In the genomic region with DNA sequence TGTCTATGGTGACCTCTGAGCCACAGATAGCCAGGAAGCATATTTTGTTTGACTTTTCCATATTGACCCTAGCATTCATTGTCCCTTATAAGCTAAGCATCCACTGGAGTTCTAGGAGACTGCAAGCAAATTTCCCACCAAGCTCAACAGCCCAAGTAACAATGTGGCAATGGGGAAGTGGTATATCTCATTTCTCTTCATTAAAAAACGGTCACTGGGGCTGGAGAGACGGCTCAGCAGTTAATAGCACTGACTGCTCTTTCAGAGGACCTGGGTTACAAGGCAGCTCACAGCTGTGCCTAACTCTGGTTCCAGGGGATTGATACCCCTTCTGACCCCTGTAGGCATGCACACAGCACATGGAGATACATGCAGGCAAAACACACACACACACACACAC, we compare ENCODE assay signal across 19 mouse cellular contexts. TPM values are rescaled to one million over a fixed set of nuclear protein-coding genes. Genes with fewer than 3 reads are reported as not detected.
DNase-seq lines count a peak whose midpoint lies in the region; ATAC-seq and TF ChIP-seq lines count a peak whose summit lies in the region.
"Had no signal": no experiment of that assay in that cellular context is flagged by ENCODE, and none has a peak within 500 bp of the region (broad histone marks: within the 10 kb centered on the region; RNA-seq: fewer than 3 reads in every experiment).

No protein-coding gene starts in this region.

- no peak for TF ChIP-seq EP300 in MEL (IDR thresholded peaks at IDR 0.05; ENCODE audit: low read depth in 1 of 2, low read length in 2 of 2)

- no peak overlapping the region for H3K9ac ChIP-seq in MEL (ENCODE audit: control insufficient read depth, low read depth, low read length, poor library complexity, severe bottlenecking)
- H3K9ac ChIP-seq: embryonic facial prominence, embryonic 13.5 days; forebrain, embryonic 12.5 days; hindbrain, embryonic 12.5 days had no signal

- TF ChIP-seq POLR2A in kidney, adult 2 months (IDR thresholded peaks at IDR 0.05; ENCODE audit: low read depth, low read length), result no peak
- no peak for TF ChIP-seq POLR2A in MEL (IDR thresholded peaks at IDR 0.05; ENCODE audit: control insufficient read depth in 1 of 2, insufficient read depth in 1 of 2, low read depth in 1 of 2, low read length in 2 of 2, poor library complexity in 1 of 2)

- TF ChIP-seq RAD21 in MEL (IDR thresholded peaks at IDR 0.05; ENCODE audit: low read depth, low read length), result no peak

- no peaks in the 10 kb centered on the region for H3K36me3 ChIP-seq in kidney, adult 2 months (ENCODE audit: control insufficient read depth, insufficient read depth, low read length)
- no peaks in the 10 kb centered on the region; a peak in 1 of 4 replicates for H3K36me3 ChIP-seq in MEL (ENCODE audit: control insufficient read depth in 1 of 2, insufficient read depth in 2 of 2, low read length in 2 of 2)
- H3K36me3 ChIP-seq: embryonic facial prominence, embryonic 13.5 days; forebrain, embryonic 12.5 days; hindbrain, embryonic 12.5 days had no signal

- H3K27ac ChIP-seq in kidney, adult 2 months (ENCODE audit: insufficient read depth, low read depth, low read length), result peak overlapping the region; percentile 5; the same call in 1 of the 2 replicates
- H3K27ac ChIP-seq in MEL (ENCODE audit: control insufficient read depth, low read depth, low read length), result no peak overlapping the region
- no peak overlapping the region for H3K27ac ChIP-seq in left cerebral cortex, adult 2 months
- H3K27ac ChIP-seq: embryonic facial prominence, embryonic 13.5 days; forebrain, embryonic 12.5 days; hindbrain, embryonic 12.5 days had no signal

- no peaks in the 10 kb centered on the region for H3K79me2 ChIP-seq in MEL (ENCODE audit: control insufficient read depth, insufficient read depth, low read length, poor library complexity)

- H3K9me3 ChIP-seq in MEL (replicated peaks; ENCODE audit: insufficient read depth, low read length), result no peaks in the 10 kb centered on the region
- H3K9me3 ChIP-seq: embryonic facial prominence, embryonic 13.5 days; forebrain, embryonic 12.5 days; hindbrain, embryonic 12.5 days had no signal

- intact Hi-C loops in left cerebral cortex, adult 2 months (cut with DNase I), result no loop called here

- no peak overlapping the region for H3K4me3 ChIP-seq in kidney, adult 2 months (ENCODE audit: insufficient read depth, low read depth, low read length)
- H3K4me3 ChIP-seq in MEL (ENCODE audit: control insufficient read depth in 1 of 2, insufficient read depth in 1 of 2, low read depth in 2 of 2, low read length in 2 of 2), result no peak overlapping the region
- H3K4me3 ChIP-seq in left cerebral cortex, adult 2 months, result no peak overlapping the region
- H3K4me3 ChIP-seq: embryonic facial prominence, embryonic 13.5 days; forebrain, embryonic 12.5 days; hindbrain, embryonic 12.5 days had no signal

- no peaks in the 10 kb centered on the region for H3K27me3 ChIP-seq in kidney, adult 2 months (replicated peaks; ENCODE audit: control insufficient read depth, insufficient read depth, low read length)
- H3K27me3 ChIP-seq in MEL (ENCODE audit: control insufficient read depth in 1 of 2, insufficient read depth in 2 of 2, low read length in 2 of 2), result no peaks in the 10 kb centered on the region
- H3K27me3 ChIP-seq: embryonic facial prominence, embryonic 13.5 days; forebrain, embryonic 12.5 days; hindbrain, embryonic 12.5 days had no signal

- ATAC-seq in granulocyte monocyte progenitor cell, adult 5-6 weeks (replicated peaks; ENCODE audit: poor library complexity, severe bottlenecking), result peak; percentile 68
- ATAC-seq: forebrain, embryonic 16.5 days had no signal

- H3K4me1 ChIP-seq in kidney, adult 2 months (ENCODE audit: control insufficient read depth, insufficient read depth, low read length), result peaks cover 44% of the 10 kb centered on the region
- H3K4me1 ChIP-seq in MEL (ENCODE audit: control insufficient read depth in 1 of 2, insufficient read depth in 2 of 2, low read length in 2 of 2), result no peaks in the 10 kb centered on the region
- H3K4me1 ChIP-seq: embryonic facial prominence, embryonic 13.5 days; hindbrain, embryonic 12.5 days had no signal

- 29% methylated on average over 2 of the region's 2 CpGs for WGBS in kidney, adult 2 months

- no peak for TF ChIP-seq CTCF in kidney, adult 2 months (conservative IDR thresholded peaks at IDR 0.05; ENCODE audit: insufficient read depth, insufficient read length, low read depth, low read length)
- no peak for TF ChIP-seq CTCF in MEL (IDR thresholded peaks at IDR 0.05 in 2 of 3, conservative IDR thresholded peaks at IDR 0.05 in 1 of 3; ENCODE audit: control insufficient read depth in 1 of 3, insufficient read depth in 1 of 3, low read depth in 2 of 3, low read length in 3 of 3, poor library complexity in 1 of 3, severe bottlenecking in 1 of 3)
- TF ChIP-seq CTCF in left cerebral cortex, adult 2 months (IDR thresholded peaks at IDR 0.05), result no peak

- DNase-seq in kidney, adult 2 months, result no peak
- no peak for DNase-seq in kidney, adult 8-10 months
- peak; percentile 18 for DNase-seq in MEL (ENCODE audit: low read depth, low spot score)
- no peak for DNase-seq in left cerebral cortex, adult 2 months (ENCODE audit: extremely low spot score in 1 of 2, low spot score in 2 of 2)
- no peak for DNase-seq in testis, postnatal 10 days (ENCODE audit: low spot score)
- DNase-seq: adrenal gland, adult 8-10 months; adrenal gland, postnatal 36 days; cerebellum, adult 11-12 months; cerebellum, adult 9-10 months; cerebellum, postnatal 25 days; gastrocnemius, postnatal 25 days; heart, adult 11 months; heart, postnatal 10 days; heart, postnatal 4 days had no signal

TF ChIP-seq in MEL, 35 proteins besides CTCF, POLR2A, EP300 and RAD21:
- TF ChIP-seq POLR2AphosphoS5 (IDR thresholded peaks at IDR 0.05; ENCODE audit: borderline replicate concordance, low read depth, low read length), result no peak
- TF ChIP-seq MEF2A (IDR thresholded peaks at IDR 0.05; ENCODE audit: extremely low read depth, insufficient replicate concordance, low read depth, low read length, poor library complexity, severe bottlenecking), result no peak
- no peak for TF ChIP-seq ZMIZ1 (IDR thresholded peaks at IDR 0.05; ENCODE audit: low read depth, low read length)
- no peak for TF ChIP-seq RCOR1 (IDR thresholded peaks at IDR 0.05; ENCODE audit: low read depth, low read length)
- TF ChIP-seq NELFE (IDR thresholded peaks at IDR 0.05; ENCODE audit: low read depth, low read length), result no peak
TF ChIP-seq in MEL: peak in this region for 0.

RNA-seq across cellular contexts. Expression of gene Mfsd4b1, which starts 32.5 kb away (rescaled TPM):
- 81.5 and 102 TPM in 2 replicates for polyA plus RNA-seq in kidney, adult 2 months (2012; rRNA removed)
- not detected in 2 replicates for total RNA-seq in MEL (2012; rRNA removed)
- polyA plus RNA-seq in MEL (2012; ENCODE audit: insufficient read depth in 1 of 2, insufficient read length in 2 of 2, low read depth in 1 of 2, low replicate concordance in 2 of 2, missing spikeins in 1 of 2), result not detected
- not detected in 2 replicates for total RNA-seq in granulocyte monocyte progenitor cell, adult 5-6 weeks (2014; fragmentation: Nextera tagmentation)
- 0.13 TPM in 1 of 2 replicates, not detected in the other for total RNA-seq in granulocyte monocyte progenitor cell, adult 5-6 weeks (2017)
- 1 to 10 TPM; 1.4 to 1.7 TPM for total RNA-seq in left cerebral cortex, adult 2 months (2021)
- polyA plus RNA-seq: embryonic facial prominence, embryonic 13.5 days; forebrain, embryonic 12.5 days had no signal
